Mouse (Mus musculus) neural tube, embryonic 11.5 days (tissue): ENCODE results near the gene Rasal2. TPM values are rescaled to one million over a fixed set of nuclear protein-coding genes. Genes with fewer than 3 reads are reported as not detected.

Source experiments
- ATAC-seq: fragments of 200-750 bp; cut with Nextera tagmentation; 2 replicates; pipeline ENCODE4 v1.8.0; 2017; ENCODE audit warnings: moderate number of reproducible peaks, mild to moderate bottlenecking, moderate TSS enrichment, moderate library complexity; ENCODE audit not compliant: insufficient read depth, low FRiP score, low TSS enrichment
- DNase-seq: peaks from one replicate; pipeline ENCODE4 v3.0.0-alpha.2; 2015; ENCODE audit warnings: low spot score
- H3K27ac ChIP-seq: fragments of 300-500 bp; sonication (generic); 2 replicates; pipeline ENCODE4 v1.5.1; 2014; ENCODE audit warnings: low read depth, mild to moderate bottlenecking, low read length
- H3K27me3 ChIP-seq: fragments of 300-500 bp; sonication (generic); 2 replicates; pipeline ENCODE4 v1.6.1; 2014; ENCODE audit warnings: mild to moderate bottlenecking, low read length, mixed read lengths; ENCODE audit not compliant: control insufficient read depth, insufficient read depth
- H3K36me3 ChIP-seq: fragments of 300-500 bp; sonication (generic); 2 replicates; pipeline ENCODE4 v1.6.1; 2014; ENCODE audit warnings: mild to moderate bottlenecking, low read length, moderate library complexity, mixed read lengths; ENCODE audit not compliant: control insufficient read depth, insufficient read depth
- H3K4me1 ChIP-seq: fragments of 300-500 bp; sonication (generic); 2 replicates; pipeline ENCODE4 v1.6.1; 2014; ENCODE audit warnings: low read length, mixed read lengths; ENCODE audit not compliant: control insufficient read depth, insufficient read depth
- H3K4me2 ChIP-seq: fragments of 300-500 bp; sonication (generic); 2 replicates; pipeline ENCODE4 v1.6.1; 2014; ENCODE audit warnings: low read depth, mild to moderate bottlenecking, moderate library complexity
- H3K4me3 ChIP-seq: fragments of 300-500 bp; sonication (generic); 2 replicates; pipeline ENCODE4 v1.5.1; 2014; ENCODE audit warnings: low read depth, low read length
- H3K9ac ChIP-seq: fragments of 300-500 bp; sonication (generic); 2 replicates; pipeline ENCODE4 v1.6.1; 2014; ENCODE audit warnings: mild to moderate bottlenecking, low read length
- H3K9me3 ChIP-seq: fragments of 300-500 bp; sonication (generic); 2 replicates; pipeline ENCODE4 v1.6.1; 2016; ENCODE audit warnings: low read length; ENCODE audit not compliant: control insufficient read depth
- WGBS: fragments of 180-500 bp; shearing (Covaris S2); extraction: QIAGEN DNeasy Blood & Tissue Kit; methylation state at CpG from one replicate; pipeline ENCODE4 v1.1.7; 2014; 5-methylcytosine and 5-hydroxymethylcytosine counted together
- polyA plus RNA-seq: library from polyadenylated mRNA; unstranded; fragments of >200 nt; fragmentation: Nextera tagmentation; extraction: Ambion mirVana; gene quantifications from 2 replicates; pipeline ENCODE4 v1.2.1, GENCODE M21; 2014

Gene Rasal2
- polyA plus RNA-seq, 1 experiment from 2014 or later, result 19.8 TPM

DNA sequence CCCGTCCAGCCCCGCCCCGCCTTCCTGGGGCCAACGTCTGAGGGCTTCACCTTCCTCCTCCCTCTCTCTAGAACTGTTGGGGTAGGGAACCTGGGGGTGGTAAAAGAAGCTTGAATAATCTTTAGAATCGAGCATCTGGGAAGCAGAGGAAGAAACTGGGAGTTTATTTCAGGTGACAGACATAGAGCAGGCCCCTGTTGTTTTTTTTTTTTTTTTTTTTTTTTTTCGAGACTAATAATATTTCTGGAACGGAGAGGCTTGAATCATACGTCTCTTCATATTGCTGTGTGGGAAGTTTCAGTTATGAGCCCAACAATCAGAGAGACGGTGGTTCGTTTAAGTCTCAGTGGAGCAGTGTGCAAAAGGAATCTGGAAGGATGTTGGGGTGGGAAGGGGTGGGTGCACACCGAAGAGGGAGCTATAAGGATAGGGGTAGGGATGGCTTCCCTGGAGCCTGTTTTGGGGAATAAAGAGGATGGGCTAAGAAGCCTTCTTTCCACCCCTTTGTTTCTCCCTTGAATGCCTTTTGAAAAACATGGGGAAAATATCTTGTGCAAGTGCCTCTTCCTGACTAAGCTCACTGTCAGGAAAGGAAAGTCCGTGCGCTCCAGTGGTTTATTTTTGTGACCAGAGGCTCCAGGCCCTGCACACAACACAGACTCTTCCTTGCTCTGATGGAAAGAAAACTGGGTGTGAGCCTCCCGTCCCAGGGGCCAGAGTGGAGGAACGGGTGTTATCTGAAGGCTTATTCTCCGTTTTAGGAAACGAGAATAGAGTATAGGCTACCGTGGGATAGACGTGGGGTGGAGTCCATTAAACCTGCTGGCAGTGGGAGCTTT lies 31.5 kb upstream of the Rasal2 start:
- no peaks in the 10 kb centered on the region for H3K36me3 ChIP-seq
- H3K4me1 ChIP-seq, result peaks cover 22% of the 10 kb centered on the region
- DNase-seq (no peak), ATAC-seq (no peak)
- peak overlapping the region; percentile 37 for H3K9ac ChIP-seq
- H3K4me3 ChIP-seq, result no peak overlapping the region
- no peaks in the 10 kb centered on the region for H3K27me3 ChIP-seq
- no peaks in the 10 kb centered on the region for H3K9me3 ChIP-seq
- peak overlapping the region; percentile 12; the same call in 1 of the 2 replicates for H3K4me2 ChIP-seq
- WGBS, result 37% methylated on average over 19 of the region's 19 CpGs
- peak overlapping the region; percentile 36; the same call in 1 of the 2 replicates for H3K27ac ChIP-seq

DNA sequence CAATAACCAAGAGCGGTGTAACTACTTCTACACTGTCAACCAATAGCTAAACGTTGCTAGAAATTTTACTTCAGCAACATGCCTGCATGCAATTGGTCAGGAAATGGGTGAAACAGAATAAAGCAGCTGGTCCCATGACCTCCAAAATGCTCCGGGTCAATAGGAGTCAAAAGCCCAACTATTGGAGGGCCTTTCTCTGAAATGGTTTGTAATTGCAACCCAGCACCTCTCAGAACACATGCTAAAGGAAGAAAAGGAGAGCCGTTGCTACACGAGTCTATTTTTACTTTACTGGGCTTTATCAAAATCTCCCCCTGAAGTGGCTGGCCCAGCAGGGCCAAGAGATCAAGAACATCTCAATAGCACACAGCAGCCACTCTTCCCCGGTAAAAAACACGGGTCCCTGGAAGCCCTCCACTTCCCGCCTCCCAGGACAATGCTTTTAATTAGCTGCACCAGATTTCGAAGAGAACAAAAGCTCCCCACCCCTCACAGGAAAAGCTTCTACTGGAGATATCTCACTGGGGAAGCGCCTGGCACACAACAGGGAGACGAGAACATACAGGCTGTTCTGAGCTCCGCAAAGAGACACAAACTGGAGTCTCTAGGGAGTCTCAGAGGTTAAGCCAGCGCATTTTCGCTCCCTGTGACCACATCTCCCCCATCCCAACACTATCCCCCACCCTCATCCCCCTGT lies 30.8 kb upstream of the Rasal2 start:
- Histone ChIP-seq H3K4me3 (no peak overlapping the region), H3K27me3 (no peaks in the 10 kb centered on the region), H3K36me3 (no peaks in the 10 kb centered on the region), H3K9me3 (no peaks in the 10 kb centered on the region), H3K27ac (peak overlapping the region; percentile 36), H3K9ac (peak overlapping the region; percentile 37), H3K4me2 (peak overlapping the region; percentile 12; the same call in 1 of the 2 replicates), H3K4me1 (peaks cover 22% of the 10 kb centered on the region)
- no peak for ATAC-seq
- 13% methylated on average over 14 of the region's 14 CpGs for WGBS
- no peak for DNase-seq

DNA sequence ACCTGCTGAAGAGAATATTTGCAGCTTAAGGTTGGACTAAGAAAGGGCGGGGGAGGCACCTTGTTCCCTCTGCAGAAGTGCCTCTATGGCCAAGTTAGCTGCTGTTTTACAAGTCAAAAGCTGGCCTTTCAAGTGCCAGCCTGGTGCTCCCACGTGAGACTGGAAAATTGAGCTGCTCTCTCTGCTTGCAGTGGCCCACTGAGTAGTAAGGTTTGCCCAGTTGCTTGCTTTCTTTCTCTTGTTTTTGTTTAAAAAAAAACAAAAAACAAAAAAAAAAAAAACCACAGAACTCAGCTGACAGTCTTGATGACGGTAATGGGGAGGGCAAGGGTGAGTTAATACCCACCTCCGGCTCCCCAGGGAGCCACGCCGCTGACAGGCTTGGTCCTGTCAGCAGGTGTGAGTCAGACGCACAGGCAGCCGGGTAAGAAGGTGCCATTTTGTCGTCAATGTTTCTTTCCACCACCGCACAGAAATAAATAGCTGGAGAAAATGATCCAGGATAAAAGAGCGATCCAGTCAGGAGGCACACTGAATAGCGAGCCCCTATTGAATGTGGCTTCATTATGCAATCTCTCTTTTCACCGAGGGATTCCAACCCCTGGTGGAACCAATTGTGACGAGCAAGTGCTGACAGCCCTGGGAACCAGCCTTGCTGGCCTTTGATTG lies 27.7 kb upstream of the Rasal2 start:
- Histone ChIP-seq H3K27me3 (no peaks in the 10 kb centered on the region), H3K9ac (no peak overlapping the region), H3K4me3 (no peak overlapping the region), H3K27ac (peak overlapping the region; percentile 28; the same call in 1 of the 2 replicates), H3K36me3 (no peaks in the 10 kb centered on the region), H3K4me2 (peak overlapping the region; percentile 28), H3K9me3 (no peaks in the 10 kb centered on the region), H3K4me1 (peaks cover 14% of the 10 kb centered on the region)
- peak; percentile 85 for ATAC-seq
- peak; percentile 75 for DNase-seq
- 2% methylated on average over 14 of the region's 14 CpGs for WGBS

- H3K36me3 ChIP-seq, result no peaks in the 10 kb centered on the region
- no peak overlapping the region for H3K9ac ChIP-seq
- WGBS, result 86% methylated on average over 4 of the region's 4 CpGs
- no peak overlapping the region for H3K4me2 ChIP-seq
- H3K27me3 ChIP-seq, result no peaks in the 10 kb centered on the region
- ATAC-seq (no peak), DNase-seq (no peak)
- no peak overlapping the region for H3K27ac ChIP-seq
- no peaks in the 10 kb centered on the region for H3K9me3 ChIP-seq
- no peak overlapping the region for H3K4me3 ChIP-seq
- H3K4me1 ChIP-seq, result peaks cover 14% of the 10 kb centered on the region
These were observed 26.7 kb upstream of the Rasal2 start for GRCm38 (mm10) chr1:157439101-157439500.

- Histone ChIP-seq H3K4me3 (no peak overlapping the region), H3K27me3 (no peaks in the 10 kb centered on the region), H3K9me3 (no peaks in the 10 kb centered on the region), H3K27ac (no peak overlapping the region), H3K4me1 (peaks cover 14% of the 10 kb centered on the region), H3K36me3 (no peaks in the 10 kb centered on the region), H3K9ac (no peak overlapping the region), H3K4me2 (no peak overlapping the region)
- ATAC-seq, result no peak
- DNase-seq, result no peak
- WGBS, result 91% methylated on average over 2 of the region's 2 CpGs
These were observed 25.9 kb upstream of the Rasal2 start for GRCm38 (mm10) chr1:157438290-157438689.

DNA sequence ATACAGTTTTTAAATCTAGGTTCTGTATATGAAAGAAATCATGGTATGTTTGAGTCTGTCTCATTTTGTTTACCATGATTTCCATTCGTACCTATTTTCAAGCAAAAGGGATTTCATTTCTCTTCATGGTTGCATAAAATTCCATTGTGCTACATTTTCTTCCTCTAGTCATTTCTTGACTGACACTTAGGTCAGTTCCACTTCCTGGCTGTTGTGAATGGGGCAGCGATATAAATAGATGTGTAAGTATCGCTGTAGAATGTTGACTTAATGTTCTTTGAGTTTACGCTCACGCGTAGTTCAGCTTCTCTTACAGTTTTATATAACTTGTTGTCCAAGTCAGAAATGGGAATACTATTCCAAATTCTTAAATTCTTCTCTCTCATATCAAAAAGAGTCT lies 23.5 kb upstream of the Rasal2 start:
- Histone ChIP-seq H3K4me1 (peaks cover 9% of the 10 kb centered on the region), H3K9ac (no peak overlapping the region), H3K4me3 (no peak overlapping the region), H3K4me2 (no peak overlapping the region), H3K27me3 (no peaks in the 10 kb centered on the region), H3K36me3 (no peaks in the 10 kb centered on the region), H3K27ac (no peak overlapping the region), H3K9me3 (no peaks in the 10 kb centered on the region)
- 95% methylated on average over 6 of the region's 6 CpGs for WGBS
- no peak for DNase-seq
- ATAC-seq, result no peak

GRCm38 (mm10) chr1:157434404-157434803 lies 22.0 kb upstream of the Rasal2 start:
- peaks cover 3% of the 10 kb centered on the region for H3K4me1 ChIP-seq
- no peak overlapping the region for H3K9ac ChIP-seq
- H3K4me2 ChIP-seq, result no peak overlapping the region
- 91% methylated on average over 4 of the region's 4 CpGs for WGBS
- ATAC-seq, result no peak
- H3K27ac ChIP-seq, result no peak overlapping the region
- no peak for DNase-seq
- H3K27me3 ChIP-seq, result no peaks in the 10 kb centered on the region
- H3K9me3 ChIP-seq, result no peaks in the 10 kb centered on the region
- H3K36me3 ChIP-seq, result no peaks in the 10 kb centered on the region
- no peak overlapping the region for H3K4me3 ChIP-seq

- Histone ChIP-seq H3K4me3 (no peak overlapping the region), H3K9ac (no peak overlapping the region), H3K27me3 (no peaks in the 10 kb centered on the region), H3K9me3 (no peaks in the 10 kb centered on the region), H3K36me3 (no peaks in the 10 kb centered on the region), H3K4me2 (no peak overlapping the region), H3K27ac (no peak overlapping the region), H3K4me1 (no peaks in the 10 kb centered on the region)
- ATAC-seq (no peak), DNase-seq (no peak)
- WGBS, result 51% methylated on average over 3 of the region's 3 CpGs
These were observed 20.9 kb upstream of the Rasal2 start for GRCm38 (mm10) chr1:157433316-157433715.
